Mouse (Mus musculus) right cerebral cortex, postnatal 14 days (tissue): ENCODE data around the gene Pde2a.
"Not testable (repeated sequence)": the region's sequence is repeated elsewhere in the genome, so short reads cannot be mapped to it uniquely, and the experiment has no call there.

ENCODE experiments used
- DNase-seq: peaks from one replicate; pipeline ENCODE4 v3.0.0; 2022

The Pde2a gene

DNA sequence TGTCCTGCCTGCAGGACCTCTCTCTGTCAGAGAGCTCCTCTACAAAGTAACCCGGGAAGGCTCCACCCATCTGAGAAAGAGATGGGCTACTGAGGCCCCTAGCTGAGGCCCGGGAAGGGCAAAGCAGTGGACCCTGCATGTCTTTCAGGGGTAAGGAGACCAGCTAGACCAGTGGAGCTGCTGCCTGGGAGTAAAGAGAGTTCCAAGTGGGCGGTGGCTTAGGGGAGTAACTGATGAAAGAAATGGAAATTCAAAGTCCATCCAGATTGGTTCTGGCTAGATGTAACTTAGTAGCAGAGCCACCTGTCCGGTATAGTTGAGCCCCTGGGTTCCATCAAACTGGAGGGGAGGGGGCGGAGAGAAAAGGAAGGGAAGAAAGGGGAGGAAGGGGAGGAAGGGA lies 112.9 kb downstream of the Pde2a start:
- DNase-seq = no peak

DNA sequence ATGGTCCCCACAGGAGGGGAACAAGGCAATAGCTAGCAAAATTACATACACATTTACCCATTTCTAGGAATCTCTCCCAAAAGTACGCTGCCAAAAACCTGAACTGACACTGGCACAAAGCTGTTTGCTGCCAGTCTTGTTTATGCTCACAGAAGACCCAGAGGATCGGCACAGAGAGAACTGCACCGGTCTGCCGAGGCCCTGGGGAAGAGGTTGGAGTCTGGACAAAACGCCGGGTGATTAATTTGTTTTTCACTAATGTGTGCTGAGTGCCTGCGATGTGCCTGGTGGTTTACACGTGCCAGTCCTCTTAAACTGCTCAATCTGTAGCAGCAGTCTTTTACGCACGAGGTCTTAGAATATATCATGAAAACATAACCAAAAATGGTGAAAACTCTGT lies 113.6 kb downstream of the Pde2a start:
- no peak for DNase-seq

DNA sequence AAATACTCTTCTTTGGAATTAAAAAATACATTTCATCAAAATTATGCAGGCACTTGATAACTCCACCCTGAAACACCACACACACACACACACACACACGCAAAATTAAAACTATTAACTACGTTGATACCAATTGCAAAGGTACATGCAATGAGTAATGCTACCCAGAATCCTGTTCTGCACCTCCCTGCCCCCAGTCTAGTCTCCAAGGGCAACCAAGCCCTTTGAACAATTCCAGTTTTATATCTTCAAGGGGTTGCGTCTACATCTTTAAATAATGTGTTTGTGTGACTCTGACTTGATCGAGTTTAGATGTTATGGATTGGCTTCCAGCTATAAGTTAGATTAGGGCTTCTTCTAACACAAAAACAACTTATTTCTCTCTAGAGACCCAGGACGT lies 114.0 kb downstream of the Pde2a start:
- DNase-seq = no peak

DNA sequence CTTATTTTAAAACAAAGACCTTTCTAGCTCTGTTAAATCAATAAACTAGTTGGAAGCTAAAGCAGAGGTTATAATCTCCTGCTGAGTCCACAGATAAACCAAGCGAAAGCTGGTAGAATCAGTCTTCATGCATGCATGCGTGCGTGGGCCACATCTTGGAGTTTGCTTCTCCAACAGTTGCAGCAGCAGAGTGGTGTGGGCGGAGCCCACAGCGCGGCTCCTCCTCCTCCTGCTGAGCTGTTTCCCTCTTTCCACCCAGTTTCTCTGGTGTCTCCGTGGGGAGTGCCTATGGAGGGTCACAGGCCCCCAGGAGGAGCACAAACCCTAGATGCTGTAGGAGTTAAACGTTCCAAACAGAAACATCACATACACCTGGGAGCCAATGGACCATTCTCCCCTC lies 116.0 kb downstream of the Pde2a start:
- no peak for DNase-seq

DNA sequence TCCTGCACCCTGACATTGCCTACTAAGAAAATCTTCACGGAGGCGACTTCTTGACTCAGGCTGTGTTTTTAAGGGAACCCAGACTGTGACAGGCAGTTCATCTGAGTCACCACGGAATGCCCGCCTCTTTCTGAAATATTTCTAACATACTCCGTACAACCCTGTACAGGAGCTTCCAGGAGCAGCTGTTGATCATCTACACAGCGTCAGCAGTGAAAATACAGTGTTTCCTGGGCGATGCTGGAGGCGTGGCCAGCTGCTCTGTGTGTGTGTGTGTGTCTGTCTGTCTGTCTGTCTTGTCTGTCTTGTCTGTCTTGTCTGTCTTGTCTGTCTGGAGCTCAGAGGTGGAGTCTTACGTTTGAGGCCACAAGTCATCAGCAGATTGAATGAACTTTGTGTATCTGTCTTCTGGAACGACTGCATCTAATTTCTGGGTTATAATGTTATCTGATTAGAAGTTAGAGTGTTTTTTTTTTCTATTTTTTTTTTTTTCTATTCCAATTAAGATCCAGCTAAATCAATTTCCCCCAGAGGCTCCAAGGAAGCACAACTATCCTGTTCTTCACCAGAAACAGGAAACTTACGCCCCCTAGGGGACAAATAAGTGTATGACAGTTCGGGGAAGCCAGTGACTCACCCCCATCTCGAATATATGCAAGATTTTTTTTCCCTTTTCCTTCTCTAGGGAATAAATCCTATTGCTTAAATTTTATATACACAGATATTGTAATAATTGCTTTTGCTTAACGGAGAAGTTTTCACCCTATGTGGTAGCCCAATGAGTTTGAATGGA lies 116.8 kb downstream of the Pde2a start:
- peak; percentile 57 for DNase-seq

DNA sequence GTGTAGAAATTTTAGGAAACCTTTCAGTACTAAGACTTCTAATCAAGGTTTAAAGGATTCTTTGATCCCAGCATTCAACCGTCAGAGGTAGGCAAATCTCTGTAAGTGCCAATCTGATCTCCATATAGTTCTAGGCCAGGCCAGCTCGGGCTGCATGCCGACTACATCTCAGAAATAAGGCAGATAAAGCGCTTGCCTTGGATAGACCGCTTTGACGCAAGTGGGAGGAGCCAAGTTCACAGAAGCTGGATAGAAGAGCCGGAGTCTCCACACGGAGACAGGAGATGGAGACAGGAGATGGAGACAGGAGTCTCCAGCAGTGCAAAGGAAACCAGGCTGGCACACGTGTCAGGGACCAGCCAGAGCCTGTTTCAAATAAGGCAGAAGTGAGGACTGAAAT lies 118.3 kb downstream of the Pde2a start:
- DNase-seq = no peak

DNA sequence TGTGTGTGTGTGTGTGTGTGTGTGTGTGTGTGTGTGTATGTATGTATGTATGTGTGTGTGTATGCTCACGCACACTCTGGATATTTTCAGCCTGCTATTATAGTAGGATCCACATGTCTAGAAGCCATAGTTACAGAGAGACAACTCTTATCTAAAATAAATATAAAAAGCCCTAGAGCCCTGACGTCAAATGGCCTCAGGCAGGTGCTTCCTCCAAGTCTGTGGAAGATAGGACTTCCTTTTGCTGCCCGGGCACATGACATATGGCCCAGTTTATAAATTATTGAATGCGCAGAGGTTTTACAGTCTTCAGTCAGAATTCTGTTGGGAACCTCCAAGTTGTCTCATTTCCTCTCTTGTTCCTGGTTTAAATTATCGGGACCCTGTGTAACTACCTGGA lies 119.2 kb downstream of the Pde2a start:
- no peak for DNase-seq

DNA sequence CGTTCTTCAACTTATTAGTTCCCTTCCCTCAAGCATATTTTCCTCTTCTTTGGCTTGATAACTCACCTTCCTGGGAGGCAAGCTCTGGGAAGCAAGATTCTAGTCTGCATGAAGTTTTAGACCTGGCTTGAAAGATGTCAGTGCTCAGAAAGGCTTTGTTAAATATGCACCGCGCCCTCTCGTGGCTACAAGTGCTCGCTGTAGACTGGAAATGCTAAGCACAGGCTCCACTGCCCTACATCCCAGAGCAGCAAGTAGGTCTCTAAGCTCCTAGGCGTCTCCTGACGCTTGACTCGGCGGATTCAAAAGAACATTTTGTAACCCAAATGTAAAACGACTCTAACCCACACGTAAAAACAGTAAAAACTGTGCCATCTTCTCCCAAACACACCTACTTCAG lies 119.6 kb downstream of the Pde2a start:
- peak; percentile 84 for DNase-seq

DNA sequence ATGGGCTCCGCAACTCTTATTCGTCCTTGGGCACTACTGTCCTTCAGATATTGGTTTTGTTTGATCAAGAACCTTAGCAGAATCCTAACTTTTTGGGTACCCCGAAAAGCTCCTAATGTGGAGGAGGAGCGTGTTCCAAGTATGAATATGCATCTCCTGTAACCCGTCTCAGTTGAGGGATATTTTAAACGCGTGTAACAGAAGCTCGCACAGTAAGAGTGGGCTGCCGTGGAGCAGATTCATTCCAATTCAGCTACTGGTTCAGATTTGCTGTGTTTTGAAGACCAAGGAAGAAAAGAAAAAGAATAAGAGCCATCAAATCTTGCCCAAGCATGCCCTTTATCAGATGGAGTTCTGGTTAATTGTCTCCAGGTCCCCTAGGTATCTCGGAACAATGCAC lies 120.2 kb downstream of the Pde2a start:
- DNase-seq = no peak

DNA sequence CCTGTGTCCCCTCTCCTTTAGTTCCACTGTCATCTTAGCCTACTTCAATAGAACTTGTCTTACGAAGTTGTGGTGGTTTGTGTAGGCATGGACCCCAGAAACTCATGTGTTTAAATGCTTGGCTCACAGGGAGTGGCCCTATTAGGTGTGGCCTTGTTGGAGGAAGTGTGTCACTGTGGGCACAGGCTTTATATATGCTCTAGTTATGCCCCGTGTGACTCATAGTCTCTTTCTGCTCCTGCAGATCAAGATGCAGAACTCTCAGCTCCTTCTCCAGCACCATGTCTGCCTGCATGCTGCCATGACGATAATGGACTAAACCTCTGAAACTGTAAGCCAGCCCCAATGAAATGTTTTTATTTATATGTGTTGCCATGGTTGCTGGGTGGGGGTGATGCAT lies 126.2 kb downstream of the Pde2a start:
- no peak for DNase-seq

DNA sequence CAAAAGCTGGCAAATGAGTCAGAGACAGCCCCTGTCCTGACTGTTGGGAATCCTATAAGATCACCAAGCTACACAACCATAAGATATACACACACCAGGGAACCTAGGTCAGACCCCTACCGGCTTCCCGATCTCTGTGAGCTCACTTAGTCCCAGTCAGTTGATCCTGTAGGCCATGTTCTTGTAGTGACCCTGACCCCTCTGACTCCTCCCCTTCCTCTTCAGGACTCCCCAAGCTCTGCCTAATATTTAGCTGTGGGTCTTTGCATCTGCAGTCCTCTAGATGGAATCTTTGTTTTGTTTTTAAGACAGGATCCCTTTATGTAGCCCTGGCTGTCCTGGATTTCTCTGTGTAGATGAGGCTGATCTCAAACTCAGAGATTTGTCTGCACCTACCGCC lies 127.8 kb downstream of the Pde2a start:
- DNase-seq = no peak

DNA sequence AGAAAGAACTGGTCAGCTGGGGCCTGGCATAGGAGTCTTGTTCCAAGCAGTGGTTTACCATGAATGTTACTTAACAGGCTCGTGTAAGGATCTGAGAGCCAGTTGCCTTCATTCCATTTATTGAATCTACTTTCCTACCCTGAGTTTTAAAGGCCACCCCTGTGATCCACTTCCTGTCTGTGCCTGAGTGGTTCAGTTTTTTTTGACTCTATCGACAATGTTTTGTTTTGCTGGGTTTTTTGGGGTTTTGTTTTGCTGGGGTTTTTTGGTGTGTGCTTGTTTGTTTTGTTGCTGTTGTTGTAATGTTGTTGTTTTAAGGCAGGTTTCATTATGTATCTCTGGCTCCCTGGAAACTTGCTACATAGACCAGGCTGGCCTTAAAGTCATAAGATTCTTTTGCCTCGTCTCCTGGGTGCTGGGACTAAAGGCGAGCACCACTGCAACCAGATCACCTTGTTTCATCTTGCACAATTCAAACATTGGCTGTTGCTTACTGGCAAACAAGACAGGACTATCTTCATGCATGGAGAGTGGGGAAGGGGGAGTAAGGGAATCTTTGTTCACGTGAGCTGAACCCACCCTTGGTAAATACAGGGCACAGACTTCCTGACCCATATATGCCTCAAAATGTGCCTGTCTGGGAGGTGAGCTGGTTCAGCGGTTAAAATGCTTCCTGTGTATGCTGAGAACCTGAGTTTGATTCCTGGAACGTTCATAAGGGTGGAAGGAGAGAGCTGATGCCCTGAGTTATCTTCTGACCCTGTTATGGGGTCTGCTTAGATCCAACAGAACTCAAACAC lies 129.4 kb downstream of the Pde2a start:
- no peak for DNase-seq

DNA sequence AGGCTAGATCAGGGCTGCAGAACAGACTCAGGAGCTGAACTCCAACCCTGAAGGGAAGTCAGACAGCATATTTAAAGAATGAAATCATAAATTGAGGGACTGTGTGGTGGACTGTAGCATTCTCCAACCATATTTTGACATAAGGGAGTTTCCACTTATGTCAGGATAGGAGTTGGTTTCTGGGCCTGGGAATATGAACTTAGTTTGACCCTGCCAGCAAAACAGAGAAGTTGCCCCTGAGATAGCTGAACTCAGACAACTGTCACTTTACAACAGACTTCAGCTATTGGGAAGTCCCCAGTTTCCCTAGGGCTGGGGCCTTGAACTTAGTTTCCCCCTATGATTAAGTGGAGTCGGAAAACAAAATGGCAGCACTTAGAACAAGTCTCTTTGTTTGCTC lies 130.0 kb downstream of the Pde2a start:
- DNase-seq = no peak

DNA sequence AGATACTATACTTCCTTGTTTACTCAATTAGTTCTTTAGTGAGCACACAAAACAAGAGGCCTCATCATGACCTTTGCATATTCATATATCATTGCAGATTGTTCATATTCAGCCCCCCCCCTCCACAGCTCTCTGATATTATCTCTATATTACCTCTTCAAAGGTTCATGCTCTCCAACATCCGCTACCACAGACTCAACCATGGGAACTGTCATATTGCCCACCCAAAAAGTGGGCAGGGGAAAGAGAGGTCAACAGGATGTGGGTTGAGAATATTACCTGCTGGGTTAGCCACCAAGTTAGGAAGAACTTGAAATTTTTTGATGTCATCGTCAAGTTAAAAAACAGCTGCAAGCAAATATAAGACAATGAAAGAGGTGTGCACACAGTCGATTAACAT lies 134.0 kb downstream of the Pde2a start:
- DNase-seq = not testable (repeated sequence)

DNA sequence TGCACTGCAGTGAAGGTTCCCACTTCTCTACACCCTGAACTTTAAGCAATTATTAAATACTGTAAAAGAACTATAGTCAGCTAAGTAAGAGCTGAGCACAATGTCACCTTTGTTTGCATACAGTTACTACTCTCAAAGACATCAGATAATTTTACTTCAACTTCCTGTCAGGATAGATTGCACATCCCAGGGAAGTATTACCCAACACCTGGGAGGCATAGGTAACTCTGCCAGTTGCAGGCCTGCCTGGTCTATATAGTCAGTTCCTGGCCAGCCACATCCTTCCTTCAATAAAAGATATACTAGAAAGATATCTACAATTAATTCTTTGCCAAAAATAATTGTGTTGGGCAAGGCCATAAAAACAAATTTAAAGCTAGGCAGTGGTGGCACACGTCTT lies 135.9 kb downstream of the Pde2a start:
- DNase-seq = no peak

DNA sequence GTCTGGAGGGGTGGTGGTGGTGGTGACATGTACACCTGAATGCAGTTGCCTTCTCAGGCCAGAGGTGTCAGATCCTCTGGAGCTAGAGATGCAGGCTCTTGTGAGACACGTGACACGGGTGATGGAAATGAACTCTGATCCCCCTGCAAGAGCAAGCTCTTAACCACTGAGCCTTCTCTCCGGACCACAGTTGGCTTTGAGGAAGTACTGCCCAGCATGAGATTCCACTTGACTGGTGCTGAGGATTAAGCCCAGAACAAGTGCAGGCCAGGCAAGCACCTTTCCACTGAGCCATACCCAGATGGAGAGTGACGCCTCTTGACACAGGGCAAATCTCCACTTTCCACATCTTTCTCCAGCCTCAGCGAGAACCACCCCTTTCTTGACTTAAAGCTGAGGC lies 137.9 kb downstream of the Pde2a start:
- not testable (repeated sequence) for DNase-seq
